Mouse (Mus musculus): ENCODE results near the gene Tbcb. TPM values are rescaled to one million over a fixed set of nuclear protein-coding genes. Genes with fewer than 3 reads are reported as not detected.
"Not testable (repeated sequence)": the region's sequence is repeated elsewhere in the genome, so short reads cannot be mapped to it uniquely, and the experiment has no call there.

Tbcb gene
- polyA plus RNA-seq, 1 experiment, result 136 TPM

DNA sequence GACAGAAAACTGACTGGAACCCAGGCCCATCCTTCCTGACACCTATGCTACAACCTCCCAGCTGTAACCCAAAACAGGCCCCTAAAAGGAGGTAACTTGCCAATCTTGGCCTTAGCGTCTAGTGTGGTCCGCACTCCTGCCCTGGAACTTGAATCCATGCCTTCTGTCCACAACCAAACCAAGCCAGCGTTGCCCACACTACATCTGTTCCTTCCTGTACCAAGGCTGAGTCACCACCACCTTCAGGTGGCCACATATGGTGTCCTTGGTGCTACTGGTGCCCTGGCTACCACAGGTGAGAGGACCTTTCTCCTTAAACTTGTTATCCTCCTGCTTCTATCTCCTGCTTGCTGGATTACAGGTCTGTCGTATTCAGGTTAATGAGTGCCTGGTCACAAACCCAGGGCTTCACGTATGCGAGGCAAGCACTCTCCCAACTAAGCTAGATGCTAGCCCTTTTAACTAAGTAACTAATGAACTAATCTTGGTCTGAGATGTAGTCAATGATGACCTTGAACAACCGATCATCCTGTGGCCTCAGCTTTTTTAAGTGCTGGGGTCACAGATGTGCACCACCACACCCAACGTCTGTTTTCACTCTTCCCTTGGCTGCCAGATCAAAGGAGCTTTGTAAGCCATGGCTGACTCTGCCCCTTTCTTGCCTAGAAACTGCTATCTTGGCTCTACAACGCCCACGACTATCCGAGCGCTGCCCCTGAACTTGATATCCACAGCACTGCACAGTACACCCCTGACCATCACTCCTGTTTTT, 43.5 kb downstream of the Tbcb start:
- H3K4me3 ChIP-seq (ENCODE audit: insufficient read depth, low read length), result no peak overlapping the region
- TF ChIP-seq CTCF (IDR thresholded peaks at IDR 0.05; ENCODE audit: extremely low read depth, insufficient read depth, low read length), result no peak
- TF ChIP-seq POLR2A (IDR thresholded peaks at IDR 0.05; ENCODE audit: extremely low read depth, insufficient read depth, low read length), result no peak
- H3K27ac ChIP-seq (ENCODE audit: insufficient read depth, low read length), result no peak overlapping the region
- H3K4me1 ChIP-seq (ENCODE audit: control insufficient read depth, insufficient read depth, low read length), result no peaks in the 10 kb centered on the region

DNA sequence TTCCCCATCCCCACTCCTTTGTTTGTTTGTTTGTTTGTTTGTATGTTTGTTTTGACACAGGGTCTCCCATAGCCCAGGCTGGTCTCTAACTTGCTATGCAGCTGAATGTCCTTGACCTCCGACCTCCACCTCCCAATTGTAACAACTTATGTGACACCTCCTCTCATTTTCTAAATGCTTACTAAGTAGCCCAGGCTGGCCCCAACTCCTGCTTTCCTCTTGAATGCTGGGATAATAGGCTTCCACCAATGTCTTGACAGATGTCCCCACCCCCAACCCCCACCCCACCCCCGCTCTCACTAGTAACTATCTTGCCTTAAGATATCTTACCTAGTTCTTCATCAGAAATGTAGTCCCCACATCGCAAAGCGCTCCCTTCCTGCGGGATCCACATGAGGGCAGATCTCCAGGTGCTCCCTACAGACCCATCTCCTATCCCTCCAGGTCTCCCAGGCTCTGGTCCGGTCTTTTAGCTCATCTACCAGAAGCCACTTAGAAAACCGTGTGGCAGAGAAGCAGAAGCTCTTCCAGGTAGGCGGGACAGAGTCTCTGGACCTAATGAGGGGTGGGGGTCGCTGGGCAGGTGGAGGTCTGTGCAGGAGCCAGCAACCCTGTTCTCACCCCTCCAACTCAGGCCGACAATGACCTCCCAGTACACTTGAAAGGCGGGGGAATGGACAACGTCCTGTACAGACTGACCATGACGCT, 47.3 kb downstream of the Tbcb start:
- TF ChIP-seq POLR2A (IDR thresholded peaks at IDR 0.05; ENCODE audit: extremely low read depth, insufficient read depth, low read length) (peak; percentile 11; the same call in 1 of the 2 replicates), CTCF (IDR thresholded peaks at IDR 0.05; ENCODE audit: extremely low read depth, insufficient read depth, low read length) (no peak)
- Histone ChIP-seq H3K27ac (ENCODE audit: insufficient read depth, low read length) (no peak overlapping the region), H3K4me3 (ENCODE audit: insufficient read depth, low read length) (no peak overlapping the region), H3K4me1 (ENCODE audit: control insufficient read depth, insufficient read depth, low read length) (no peaks in the 10 kb centered on the region)

DNA sequence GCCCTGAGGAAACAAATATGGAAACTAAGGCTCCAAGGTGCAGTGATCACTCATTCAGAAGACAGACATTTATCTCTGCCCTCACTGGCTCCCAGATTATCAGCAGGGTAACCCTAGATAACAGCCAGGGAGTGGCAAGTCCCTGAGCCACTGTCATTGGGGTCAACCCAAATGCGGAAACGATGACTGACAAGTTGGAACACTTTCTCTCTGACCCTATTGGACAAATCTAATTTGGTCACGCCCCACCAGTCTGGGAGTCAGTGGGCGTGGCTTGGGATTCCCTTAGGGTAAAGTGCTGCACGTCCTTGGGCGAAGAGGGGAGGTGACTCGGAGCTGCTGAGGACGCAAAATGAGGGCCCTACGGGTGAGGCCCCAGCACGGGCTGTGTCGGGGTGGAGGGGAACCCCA, 48.2 kb downstream of the Tbcb start, which contains the start of gene Cox7a1:
Gene Cox7a1 (plus strand): TSS at position 266 of the 411 bp plus-strand sequence.
- no peak within 1 kb of the TSS for H3K4me3 ChIP-seq (ENCODE audit: insufficient read depth, low read length)
- no peak within 1 kb of the TSS for H3K27ac ChIP-seq (ENCODE audit: insufficient read depth, low read length)
- TF ChIP-seq POLR2A (IDR thresholded peaks at IDR 0.05; ENCODE audit: extremely low read depth, insufficient read depth, low read length) (no peak), CTCF (IDR thresholded peaks at IDR 0.05; ENCODE audit: extremely low read depth, insufficient read depth, low read length) (no peak)
- H3K4me1 ChIP-seq (ENCODE audit: control insufficient read depth, insufficient read depth, low read length), result no peaks in the 10 kb centered on the region

DNA sequence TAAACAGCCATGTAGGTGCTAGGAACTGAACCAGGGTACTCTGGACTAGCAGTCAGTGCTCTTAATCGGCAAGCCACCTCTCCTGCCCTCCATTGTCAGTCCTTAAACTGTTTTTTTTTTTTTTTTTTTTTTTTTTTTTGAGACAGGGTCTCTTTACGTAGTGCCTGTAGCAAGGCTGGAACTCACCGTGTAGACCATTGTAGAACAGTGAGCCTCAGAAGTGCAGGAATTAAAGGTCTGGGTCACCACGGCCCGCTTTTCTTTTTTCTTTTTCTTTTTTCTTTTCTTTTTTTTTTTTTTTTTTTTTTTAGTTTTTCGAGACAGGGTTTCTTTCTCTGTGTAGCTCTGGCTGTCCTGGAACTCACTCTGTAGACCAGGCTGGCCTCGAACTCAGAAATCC, 48.9 kb downstream of the Tbcb start:
- not testable (repeated sequence) for H3K27ac ChIP-seq (ENCODE audit: insufficient read depth, low read length); H3K4me1 ChIP-seq (ENCODE audit: control insufficient read depth, insufficient read depth, low read length); H3K4me3 ChIP-seq (ENCODE audit: insufficient read depth, low read length)

DNA sequence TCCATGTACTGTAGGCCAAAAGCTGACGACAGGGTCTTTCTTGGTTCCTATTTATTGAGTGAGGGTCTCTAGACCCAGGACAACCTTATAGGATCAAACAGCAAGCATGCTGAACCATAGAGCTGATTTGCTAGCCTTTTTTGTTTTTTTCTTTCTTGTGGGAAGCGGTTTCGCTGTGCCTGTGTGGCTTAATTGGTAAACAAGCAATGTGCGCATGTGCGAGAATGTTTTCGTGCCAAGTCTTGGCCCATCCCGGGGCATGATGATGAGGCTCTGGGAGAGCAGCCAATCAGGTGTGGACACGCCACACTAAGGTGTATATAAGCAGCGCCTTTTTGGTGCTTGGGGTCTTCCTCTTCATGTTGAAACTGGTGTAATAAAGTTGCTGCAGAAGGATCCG, 50.1 kb downstream of the Tbcb start:
- H3K27ac ChIP-seq (ENCODE audit: insufficient read depth, low read length); H3K4me3 ChIP-seq (ENCODE audit: insufficient read depth, low read length); H3K4me1 ChIP-seq (ENCODE audit: control insufficient read depth, insufficient read depth, low read length): not testable (repeated sequence)

DNA sequence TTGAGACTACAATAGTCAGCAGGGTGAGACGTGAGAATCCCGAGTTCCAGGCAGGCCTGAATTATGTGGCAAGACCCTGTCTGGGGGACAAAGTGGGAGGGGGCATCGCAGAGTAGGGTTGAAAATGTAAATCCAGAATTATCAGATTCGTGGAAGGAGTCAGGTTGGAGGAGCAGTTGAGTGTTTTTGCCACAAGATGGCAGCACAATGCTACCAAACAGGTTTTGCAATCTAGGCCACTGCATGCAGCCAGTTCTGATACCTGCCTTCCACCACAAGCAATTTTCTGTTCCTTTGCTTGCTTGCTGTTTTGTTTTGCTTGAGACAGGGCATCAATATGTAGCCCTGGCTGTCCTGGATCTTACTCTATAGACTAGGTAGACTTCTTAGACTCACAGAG, 50.8 kb downstream of the Tbcb start:
- H3K4me1 ChIP-seq (ENCODE audit: control insufficient read depth, insufficient read depth, low read length), result no peaks in the 10 kb centered on the region
- no peak overlapping the region for H3K27ac ChIP-seq (ENCODE audit: insufficient read depth, low read length)
- TF ChIP-seq POLR2A (IDR thresholded peaks at IDR 0.05; ENCODE audit: extremely low read depth, insufficient read depth, low read length) (no peak), CTCF (IDR thresholded peaks at IDR 0.05; ENCODE audit: extremely low read depth, insufficient read depth, low read length) (peak; percentile 92)
- H3K4me3 ChIP-seq (ENCODE audit: insufficient read depth, low read length), result no peak overlapping the region

DNA sequence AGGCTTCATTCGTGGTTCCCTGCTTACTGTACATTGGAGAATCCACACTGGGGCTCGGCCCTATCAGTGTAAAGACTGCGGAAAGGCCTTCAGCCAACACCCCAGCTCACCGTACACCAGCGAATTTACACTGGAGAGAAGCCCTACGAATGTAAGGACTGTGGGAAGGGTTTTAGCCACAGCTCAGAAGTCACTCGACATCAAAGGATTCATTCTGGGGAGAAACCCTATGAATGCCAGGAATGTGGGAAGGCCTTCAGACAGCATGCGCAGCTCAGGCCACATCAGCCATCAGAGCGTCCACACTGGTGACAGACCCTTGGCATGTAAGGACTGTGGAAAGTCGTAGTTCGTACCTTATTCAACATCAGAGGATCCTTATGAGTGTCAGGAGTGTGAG, 53.8 kb downstream of the Tbcb start:
- H3K27ac ChIP-seq (ENCODE audit: insufficient read depth, low read length), result no peak overlapping the region
- no peaks in the 10 kb centered on the region for H3K4me1 ChIP-seq (ENCODE audit: control insufficient read depth, insufficient read depth, low read length)
- TF ChIP-seq CTCF (IDR thresholded peaks at IDR 0.05; ENCODE audit: extremely low read depth, insufficient read depth, low read length), result no peak
- no peak for TF ChIP-seq POLR2A (IDR thresholded peaks at IDR 0.05; ENCODE audit: extremely low read depth, insufficient read depth, low read length)
- H3K4me3 ChIP-seq (ENCODE audit: insufficient read depth, low read length), result no peak overlapping the region

DNA sequence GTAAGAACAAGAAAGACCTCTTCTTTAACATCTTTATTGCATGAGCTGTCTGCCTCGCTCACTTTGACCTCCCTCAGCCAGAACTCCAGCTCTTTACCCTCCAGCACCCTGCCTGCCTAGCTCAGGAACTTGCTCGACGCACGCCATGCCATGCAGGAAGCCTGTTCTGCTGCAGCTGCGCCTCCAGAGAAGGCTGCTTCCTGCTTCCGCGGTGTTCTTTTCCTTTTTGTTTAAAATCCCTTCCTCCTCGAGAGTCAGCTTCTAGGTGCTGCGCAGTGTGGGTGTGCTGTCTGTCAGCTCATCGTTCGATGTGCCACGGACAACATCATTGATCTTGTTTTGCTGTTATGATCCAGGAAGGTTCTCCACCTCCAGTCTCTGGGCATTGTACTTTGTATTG, 55.6 kb downstream of the Tbcb start:
- no peak overlapping the region for H3K27ac ChIP-seq (ENCODE audit: insufficient read depth, low read length)
- no peaks in the 10 kb centered on the region for H3K4me1 ChIP-seq (ENCODE audit: control insufficient read depth, insufficient read depth, low read length)
- no peak overlapping the region for H3K4me3 ChIP-seq (ENCODE audit: insufficient read depth, low read length)
- TF ChIP-seq POLR2A (IDR thresholded peaks at IDR 0.05; ENCODE audit: extremely low read depth, insufficient read depth, low read length), result no peak

Other genes starting within 250 kb of the Tbcb start
- gene Zfp568, start 248.3 kb downstream of the Tbcb start, polyA plus RNA-seq (2012; rRNA removed), result 2.1 and 3.0 TPM in 2 replicates
- 13.8 and 14.2 TPM in 2 replicates for gene Zfp14, start 180.9 kb downstream of the Tbcb start, polyA plus RNA-seq (2012; rRNA removed)
- 2.3 and 2.5 TPM in 2 replicates for gene Zfp82, start 159.4 kb downstream of the Tbcb start, polyA plus RNA-seq (2012; rRNA removed)
- 0.44 and 0.50 TPM in 2 replicates for gene Gm26920, start 141.9 kb downstream of the Tbcb start, polyA plus RNA-seq (2012; rRNA removed)
- gene Zfp566, start 141.7 kb downstream of the Tbcb start, polyA plus RNA-seq (2012; rRNA removed), result 6.0 and 7.0 TPM in 2 replicates
- gene Zfp260, start 137.5 kb downstream of the Tbcb start, polyA plus RNA-seq (2012; rRNA removed), result 42.8 and 44.9 TPM in 2 replicates
- gene Zfp382, start 110.3 kb downstream of the Tbcb start, polyA plus RNA-seq (2012; rRNA removed), result 9.8 and 10.4 TPM in 2 replicates
- gene Zfp146, start 62.5 kb downstream of the Tbcb start, polyA plus RNA-seq (2012; rRNA removed), result 33.5 and 35.2 TPM in 2 replicates
- gene Cox7a1, start 48.1 kb downstream of the Tbcb start, polyA plus RNA-seq (2012; rRNA removed), result 7.4 TPM in 2 replicates
- gene Capns1, start 33.5 kb downstream of the Tbcb start, polyA plus RNA-seq (2012; rRNA removed), result 254 and 279 TPM in 2 replicates
- gene Polr2i, start 324 bp downstream of the Tbcb start, polyA plus RNA-seq (2012; rRNA removed), result 152 and 157 TPM in 2 replicates
- gene Ovol3, start 3.5 kb upstream of the Tbcb start, polyA plus RNA-seq (2012; rRNA removed), result 0.15 TPM in 1 of 2 replicates, not detected in the other
- gene Thap8, start 47.8 kb upstream of the Tbcb start, polyA plus RNA-seq (2012; rRNA removed), result 0.19 and 0.38 TPM in 2 replicates
- 3.2 and 4.1 TPM in 2 replicates for gene Wdr62, start 48.1 kb upstream of the Tbcb start, polyA plus RNA-seq (2012; rRNA removed)
- gene Clip3, start 59.5 kb upstream of the Tbcb start, polyA plus RNA-seq (2012; rRNA removed), result 439 and 458 TPM in 2 replicates
- 135 and 141 TPM in 2 replicates for gene Alkbh6, start 76.4 kb upstream of the Tbcb start, polyA plus RNA-seq (2012; rRNA removed)
- gene Syne4, start 82.5 kb upstream of the Tbcb start, polyA plus RNA-seq (2012; rRNA removed), result 23.6 and 24.7 TPM in 2 replicates
- gene E130208F15Rik, start 89.5 kb upstream of the Tbcb start, polyA plus RNA-seq (2012; rRNA removed), result 0.35 and 0.44 TPM in 2 replicates
- gene Sdhaf1, start 91.6 kb upstream of the Tbcb start, polyA plus RNA-seq (2012; rRNA removed), result 16.9 and 17.4 TPM in 2 replicates
- 20.8 and 21.3 TPM in 2 replicates for gene Lrfn3, start 130.5 kb upstream of the Tbcb start, polyA plus RNA-seq (2012; rRNA removed)
- 78.9 and 79.5 TPM in 2 replicates for gene Tyrobp, start 181.5 kb upstream of the Tbcb start, polyA plus RNA-seq (2012; rRNA removed)
- gene Hcst, start 187.6 kb upstream of the Tbcb start, polyA plus RNA-seq (2012; rRNA removed), result 1.1 and 1.7 TPM in 2 replicates
- 4.4 and 5.7 TPM in 2 replicates for gene Nfkbid, start 189.5 kb upstream of the Tbcb start, polyA plus RNA-seq (2012; rRNA removed)
- 1,095 and 1,125 TPM in 2 replicates for gene Aplp1, start 213.3 kb upstream of the Tbcb start, polyA plus RNA-seq (2012; rRNA removed)
- 7.8 and 8.3 TPM in 2 replicates for gene Kirrel2, start 225.4 kb upstream of the Tbcb start, polyA plus RNA-seq (2012; rRNA removed)
- gene Nphs1, start 226.0 kb upstream of the Tbcb start, polyA plus RNA-seq (2012; rRNA removed), result 1.4 and 1.7 TPM in 2 replicates